Mouse (Mus musculus): ENCODE data around the gene Gm45902. TPM values are rescaled to one million over a fixed set of nuclear protein-coding genes. Genes with fewer than 3 reads are reported as not detected.

The Gm45902 gene
- total RNA-seq (2021) = 1 to 10 TPM; 4.8 to 5.7 TPM
- long read RNA-seq, experiment 1 = 0 reads
- long read RNA-seq, experiment 2, full-length matches to known transcripts = 1 of 1 reads
- long read RNA-seq, experiment 2, partial matches to known transcripts = 0 of 1 reads
- long read RNA-seq, experiment 2, other reads (novel, unspliced or antisense) = 0 of 1 reads

- peak; percentile 69 to 85 for DNase-seq (ENCODE audit: low spot score in 2 of 2)
These were observed at the start of gene Gm45902, which contains the start of the genes Hspa14 and Cdnf for GRCm38 (mm10) chr2:3512552-3513454. Gm45902 (minus strand) TSS chr2:3512790. Hspa14 (minus strand) TSS chr2:3512814. Cdnf (plus strand) TSS chr2:3513030.

DNA sequence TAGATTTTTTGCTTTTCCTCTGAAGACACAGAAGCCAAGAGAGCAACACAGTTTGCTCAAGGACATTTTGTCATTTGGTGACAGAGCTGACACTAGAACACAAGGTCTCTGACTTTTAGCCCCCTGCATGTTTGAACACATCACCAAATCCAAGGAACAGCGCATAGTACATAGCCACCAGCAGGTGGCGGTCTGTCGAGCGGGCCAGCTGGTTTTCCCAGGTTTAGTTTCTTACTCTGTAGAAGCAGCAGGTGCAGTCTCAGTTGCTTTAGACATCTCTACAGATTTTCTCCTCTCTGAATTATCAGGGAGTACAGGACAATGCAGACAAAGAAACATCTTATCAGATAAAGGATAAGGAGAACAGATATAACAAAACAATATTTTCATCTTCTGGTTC is 34.0 kb upstream of the Gm45902 start:
- peak in 1 of 2 experiments; percentile 15 for DNase-seq (ENCODE audit: low spot score in 2 of 2)

- no peak for DNase-seq (ENCODE audit: low spot score in 2 of 2)
These were observed 33.5 kb upstream of the Gm45902 start for GRCm38 (mm10) chr2:3546055-3546454.

GRCm38 (mm10) chr2:3541307-3542079 is 28.9 kb upstream of the Gm45902 start:
- DNase-seq (ENCODE audit: low spot score in 2 of 2) = no peak

DNA sequence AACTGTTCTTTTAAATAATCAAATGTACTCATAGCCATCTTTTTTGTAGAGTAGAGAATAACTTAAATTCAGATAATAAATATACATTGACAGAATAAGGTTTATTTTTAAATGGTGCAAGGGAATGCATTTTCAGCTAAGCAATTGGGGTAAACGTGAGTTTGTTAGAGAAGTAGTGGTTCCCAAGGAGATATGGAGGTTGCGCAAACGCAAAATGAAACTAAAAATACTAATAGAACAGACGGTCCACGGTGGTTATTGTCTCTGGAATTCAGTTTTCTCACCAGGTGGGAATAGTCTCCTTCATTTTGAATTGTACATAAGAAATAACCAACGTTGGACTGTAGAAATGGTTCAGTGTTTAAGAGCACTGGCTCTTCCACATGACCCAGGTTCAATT is 13.7 kb upstream of the Gm45902 start:
- DNase-seq (ENCODE audit: low spot score in 2 of 2) = no peak

- no peak for DNase-seq (ENCODE audit: low spot score in 2 of 2)
These were observed 10.0 kb upstream of the Gm45902 start for GRCm38 (mm10) chr2:3522558-3522957.

GRCm38 (mm10) chr2:3512076-3512475 is 514 bp downstream of the Gm45902 start:
- no peak for DNase-seq (ENCODE audit: low spot score in 2 of 2)

DNA sequence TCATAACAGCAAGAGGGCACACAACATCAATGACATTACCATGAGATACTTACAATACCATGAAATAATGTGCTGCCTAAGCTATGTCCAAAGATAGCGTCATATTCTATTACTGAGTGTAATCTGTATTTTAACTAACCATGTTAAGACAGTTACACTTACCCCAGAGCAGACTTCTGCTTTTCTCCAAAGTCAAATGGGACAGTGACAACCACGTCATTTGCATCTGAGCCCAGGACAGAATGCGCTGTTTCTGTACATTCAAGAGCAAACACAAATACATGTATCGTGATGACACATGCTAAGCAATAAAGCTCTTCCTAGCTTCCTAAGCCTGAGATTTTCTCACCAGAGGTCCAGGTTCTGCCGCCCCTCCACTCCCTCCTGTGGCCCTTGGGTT is 11.7 kb downstream of the Gm45902 start:
- no peak for DNase-seq (ENCODE audit: low spot score in 2 of 2)

DNA sequence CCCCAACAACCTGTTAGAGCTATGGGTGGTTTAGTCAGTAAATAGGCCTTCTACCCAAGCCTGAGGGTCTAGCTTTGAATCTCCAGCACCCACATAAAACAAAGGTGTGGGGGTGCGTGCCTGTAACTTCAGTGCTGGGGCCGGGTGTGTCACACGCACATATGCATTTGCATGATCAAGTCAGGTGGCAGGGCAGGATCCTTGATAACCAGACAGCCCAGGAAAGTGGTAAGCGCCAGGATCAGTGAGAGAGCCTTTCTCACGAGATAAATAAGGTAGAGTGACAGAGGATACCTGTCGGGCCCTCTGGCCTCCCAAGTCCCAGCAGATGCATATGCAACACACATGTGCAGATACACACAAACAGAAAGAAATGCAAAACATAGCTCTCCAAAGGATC is 13.0 kb downstream of the Gm45902 start:
- DNase-seq (ENCODE audit: low spot score in 2 of 2) = no peak

DNA sequence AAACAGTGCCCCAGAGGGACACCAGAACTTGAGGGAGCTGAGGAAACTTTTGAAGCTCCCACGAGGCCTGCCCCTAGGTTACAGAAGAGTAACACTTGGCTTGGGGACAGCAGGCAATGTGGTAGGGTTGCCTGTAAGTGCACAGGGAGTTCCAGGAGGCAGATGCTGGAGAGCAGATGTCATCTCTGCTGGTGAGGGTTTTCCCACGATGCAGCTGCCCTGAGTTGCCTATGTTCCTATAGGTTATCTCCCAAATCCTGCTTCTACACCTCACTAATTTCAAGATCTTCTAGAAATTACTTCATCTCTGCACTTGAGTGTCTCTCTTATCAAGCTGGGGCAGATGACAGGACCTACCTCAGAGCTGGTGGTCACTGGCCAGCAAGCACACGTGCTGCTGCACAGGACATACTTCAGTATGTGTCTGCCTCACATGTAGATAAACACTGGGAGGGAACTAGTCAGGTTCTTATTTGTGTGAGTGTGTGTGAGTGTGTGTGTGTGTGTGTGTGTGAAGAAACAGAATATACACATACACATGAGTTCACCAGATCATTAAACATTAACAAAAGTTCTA is 18.7 kb downstream of the Gm45902 start:
- no peak for DNase-seq (ENCODE audit: low spot score in 2 of 2)

DNA sequence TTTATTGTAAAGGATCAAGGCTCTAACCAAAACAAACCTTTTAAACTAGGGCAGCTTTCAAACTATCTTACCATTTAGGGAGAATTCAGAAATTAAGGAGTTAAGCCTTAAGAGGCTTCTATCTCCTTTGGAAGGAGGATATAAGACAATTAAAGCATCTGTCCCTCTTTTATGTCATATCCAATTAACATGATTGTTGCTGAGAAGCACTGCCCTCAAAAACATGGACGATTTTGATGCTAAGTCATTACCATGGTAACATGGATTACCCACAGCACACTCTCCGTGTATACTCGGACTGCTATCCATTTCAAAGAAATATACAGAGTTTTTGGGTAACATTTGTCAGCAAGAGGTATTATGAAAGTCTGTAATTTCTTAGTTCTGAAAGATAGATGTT is 22.8 kb downstream of the Gm45902 start:
- no peak for DNase-seq (ENCODE audit: low spot score in 2 of 2)

- no peak for DNase-seq (ENCODE audit: low spot score in 2 of 2)
These were observed 32.4 kb downstream of the Gm45902 start for GRCm38 (mm10) chr2:3480239-3480638.

- DNase-seq (ENCODE audit: low spot score in 2 of 2) = no peak
These were observed 36.8 kb downstream of the Gm45902 start for GRCm38 (mm10) chr2:3475746-3476251.

DNA sequence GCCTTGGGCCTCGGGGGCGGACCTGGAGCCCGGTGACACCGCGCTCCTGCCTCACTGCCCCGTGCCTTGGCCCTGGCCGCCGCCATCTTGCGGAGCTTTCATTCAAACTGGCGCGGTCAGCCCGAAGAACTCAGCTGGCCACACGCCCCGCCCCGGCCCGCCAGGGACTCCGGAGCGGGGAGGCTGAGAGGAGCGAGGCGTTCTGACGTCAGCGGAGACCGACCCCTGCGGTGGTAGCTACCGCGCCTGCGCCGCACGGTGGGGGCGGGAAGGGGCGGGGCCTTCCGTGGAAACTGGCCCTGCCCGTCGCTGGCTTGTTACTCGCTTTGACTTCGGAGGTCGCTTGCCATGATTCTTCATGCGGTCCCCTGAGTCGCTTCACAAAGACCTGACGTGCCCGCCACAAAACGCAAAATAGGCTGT is 37.7 kb downstream of the Gm45902 start, which contains the start of gene Suv39h2:
Gene Suv39h2, minus strand, starts transcription at position 171 of the 423 bp plus-strand sequence.
- DNase-seq (ENCODE audit: low spot score in 2 of 2) = peak; percentile 96

DNA sequence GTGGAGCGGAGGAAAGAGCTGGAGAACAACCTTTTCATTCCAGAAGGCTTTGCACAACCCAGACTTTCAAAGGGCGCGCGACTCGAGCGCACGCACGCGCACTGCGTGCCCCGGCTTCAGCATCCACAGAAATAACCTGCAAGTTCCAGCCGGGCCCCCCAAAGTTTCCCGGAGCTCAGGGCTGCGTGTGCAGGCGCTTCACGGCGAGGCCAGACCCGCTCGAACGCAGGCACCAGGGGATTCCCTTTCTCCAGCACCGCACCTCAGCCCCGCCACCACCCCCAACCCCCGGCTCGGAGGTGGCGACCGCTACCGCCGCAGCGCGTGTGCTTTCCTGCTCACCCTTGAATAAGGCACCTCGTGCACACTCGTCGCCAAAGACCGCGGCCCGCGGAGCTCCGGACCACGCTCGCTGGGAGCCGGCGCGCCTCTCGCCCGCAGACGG is 38.2 kb downstream of the Gm45902 start:
- DNase-seq (ENCODE audit: low spot score in 2 of 2) = peak; percentile 18 to 48

- DNase-seq (ENCODE audit: low spot score in 2 of 2) = no peak
These were observed 38.7 kb downstream of the Gm45902 start for GRCm38 (mm10) chr2:3473891-3474290.

DNA sequence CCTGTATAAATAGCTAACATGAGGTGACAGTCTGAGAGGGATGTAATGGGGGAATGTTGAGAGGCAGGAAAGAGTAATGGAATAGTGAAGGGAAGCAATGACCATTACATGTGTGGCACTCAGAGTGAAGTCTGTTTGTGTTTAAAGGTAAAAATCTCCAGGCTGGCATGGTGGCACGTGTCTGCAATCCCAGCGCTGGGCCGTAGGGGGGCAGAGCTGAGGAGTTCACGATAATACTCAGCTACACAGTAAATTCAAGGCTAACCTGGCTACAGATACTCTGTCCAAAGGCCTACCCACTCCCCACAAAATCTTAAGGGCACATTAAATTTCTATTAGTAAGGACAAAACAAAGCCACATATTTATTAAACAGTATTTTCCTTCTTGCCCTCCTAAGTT is 56.0 kb downstream of the Gm45902 start:
- DNase-seq (ENCODE audit: low spot score in 2 of 2) = no peak
